Mouse (Mus musculus) monocyte, adult 2 months (primary cell): ENCODE measurements at regions not wholly inside any gene's neighbourhood (a gene's known extent, or its start where the extent isn't known, plus 50 kb on each side); places are given as distances from the start of the nearest gene placed in this dataset.

Experiments
- DNase-seq, 2 experiments: peaks; one replicate each; pipeline ENCODE4 v3.0.0; 2022; ENCODE audit warnings: low spot score in 2 of 2, low read depth in 1 of 2

- no peak for DNase-seq
These were observed 244.0 kb upstream of the Hs6st1 start for GRCm38 (mm10) chr1:35823981-35824880.

GRCm38 (mm10) chr1:35825531-35825966, 242.7 kb upstream of the Hs6st1 start:
- no peak for DNase-seq

GRCm38 (mm10) chr1:35826575-35827114, 241.6 kb upstream of the Hs6st1 start:
- DNase-seq, result no peak

- DNase-seq, result no peak
These were observed 240.7 kb upstream of the Hs6st1 start for GRCm38 (mm10) chr1:35827471-35827870.

GRCm38 (mm10) chr1:35834180-35834579, 234.0 kb upstream of the Hs6st1 start:
- no peak for DNase-seq

- no peak for DNase-seq
These were observed 231.6 kb upstream of the Hs6st1 start for GRCm38 (mm10) chr1:35836552-35836951.

- DNase-seq, result no peak
These were observed 229.6 kb upstream of the Hs6st1 start for GRCm38 (mm10) chr1:35838625-35839024.

- peak; percentile 33 to 55 for DNase-seq
These were observed 228.8 kb upstream of the Hs6st1 start for GRCm38 (mm10) chr1:35839446-35839845.

GRCm38 (mm10) chr1:35841626-35842025, 226.6 kb upstream of the Hs6st1 start:
- no peak for DNase-seq

- DNase-seq, result no peak
These were observed 225.5 kb upstream of the Hs6st1 start for GRCm38 (mm10) chr1:35842707-35843106.

GRCm38 (mm10) chr1:35843566-35843965, 224.6 kb upstream of the Hs6st1 start:
- no peak for DNase-seq

GRCm38 (mm10) chr1:35846224-35846936, 221.8 kb upstream of the Hs6st1 start:
- DNase-seq, result no peak

GRCm38 (mm10) chr1:35848160-35848954, 219.8 kb upstream of the Hs6st1 start:
- DNase-seq, result no peak

- no peak for DNase-seq
These were observed 218.6 kb upstream of the Hs6st1 start for GRCm38 (mm10) chr1:35849406-35850190.

GRCm38 (mm10) chr1:35850191-35850545, 218.0 kb upstream of the Hs6st1 start:
- no peak for DNase-seq

GRCm38 (mm10) chr1:35850566-35851085, 217.6 kb upstream of the Hs6st1 start:
- DNase-seq, result no peak

GRCm38 (mm10) chr1:35851681-35852409, 216.4 kb upstream of the Hs6st1 start:
- DNase-seq, result no peak

- DNase-seq, result no peak
These were observed 215.2 kb upstream of the Hs6st1 start for GRCm38 (mm10) chr1:35853018-35853417.

GRCm38 (mm10) chr1:35855650-35856049, 212.6 kb upstream of the Hs6st1 start:
- DNase-seq, result no peak
